Mouse (Mus musculus): ENCODE measurements at regions not wholly inside any gene's neighbourhood (a gene's known extent, or its start where the extent isn't known, plus 50 kb on each side); places are given as distances from the start of the nearest gene placed in this dataset.
A peak's percentile ranks its signal among the peaks of the same experiment; 100 is the strongest.

DNA sequence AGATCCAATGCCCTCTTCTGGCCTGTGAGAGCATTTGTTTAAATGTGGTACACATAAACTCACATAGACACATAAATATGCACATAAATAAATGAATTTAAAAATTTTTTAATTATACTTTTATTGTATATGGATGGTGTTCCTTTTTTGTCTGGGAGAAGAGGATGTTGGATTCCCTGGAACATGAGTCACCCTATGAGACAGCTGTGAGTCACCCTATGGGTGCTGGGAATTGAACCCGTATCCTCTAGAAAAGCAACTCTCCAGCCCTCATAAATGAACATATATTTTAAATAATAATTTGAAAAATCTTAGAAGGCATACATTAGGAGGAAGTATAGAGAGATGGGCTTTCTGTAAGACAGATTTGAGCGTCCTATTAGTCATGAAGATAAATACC lies 76.1 kb upstream of the Dynlt3 start:
- DNase-seq = no peak

DNA sequence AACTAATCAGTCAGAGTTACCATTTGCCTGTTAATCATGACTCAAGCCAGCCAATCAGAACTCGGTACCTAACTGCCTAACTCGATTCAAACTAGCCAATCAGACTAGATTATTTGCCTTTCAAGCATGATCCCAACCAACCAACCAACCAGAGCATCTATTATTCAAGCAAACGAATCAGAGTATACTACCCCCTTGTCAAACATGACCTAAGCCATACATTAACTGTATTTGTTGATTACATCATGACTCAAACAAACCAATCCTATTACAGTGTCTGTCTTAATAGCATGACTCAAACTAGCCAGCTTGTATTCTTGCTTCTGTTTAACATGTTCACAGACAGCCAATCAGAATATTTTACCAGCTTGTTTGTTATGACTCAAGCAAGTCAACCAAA lies 79.7 kb upstream of the Dynlt3 start:
- DNase-seq = no peak

DNA sequence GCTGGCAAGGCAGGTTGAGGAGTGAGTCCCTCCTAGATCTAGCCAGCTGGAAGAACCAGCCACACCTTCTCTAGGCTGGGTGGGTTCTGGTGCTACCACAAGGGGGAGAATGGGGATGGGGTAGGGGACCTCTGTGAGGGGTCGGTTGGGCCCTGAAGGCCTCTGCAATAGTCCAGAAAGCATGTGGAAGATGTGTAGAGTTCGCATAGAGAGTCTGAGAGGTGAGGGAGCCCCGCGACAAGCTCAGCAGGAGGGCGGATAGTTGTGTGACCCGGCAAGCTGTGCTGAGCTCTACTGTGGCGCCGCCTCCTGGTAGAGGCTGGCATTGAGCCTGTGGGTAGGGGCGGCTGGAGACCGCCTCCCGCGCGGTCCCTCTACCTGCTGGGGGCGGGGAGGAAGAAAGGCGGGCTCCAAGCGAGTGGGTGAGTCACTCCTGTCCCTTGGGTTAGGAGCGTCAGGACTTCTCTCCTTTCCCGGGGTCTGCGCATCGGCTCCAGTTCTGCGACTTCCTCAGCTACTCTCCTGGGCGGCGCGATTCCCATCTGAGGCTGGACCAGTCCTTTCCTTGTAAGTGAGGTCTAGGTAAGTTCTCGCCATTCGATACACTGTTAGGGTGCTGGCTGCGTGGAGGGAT lies 84.6 kb upstream of the Dynlt3 start:
- DNase-seq = peak; percentile 17

DNA sequence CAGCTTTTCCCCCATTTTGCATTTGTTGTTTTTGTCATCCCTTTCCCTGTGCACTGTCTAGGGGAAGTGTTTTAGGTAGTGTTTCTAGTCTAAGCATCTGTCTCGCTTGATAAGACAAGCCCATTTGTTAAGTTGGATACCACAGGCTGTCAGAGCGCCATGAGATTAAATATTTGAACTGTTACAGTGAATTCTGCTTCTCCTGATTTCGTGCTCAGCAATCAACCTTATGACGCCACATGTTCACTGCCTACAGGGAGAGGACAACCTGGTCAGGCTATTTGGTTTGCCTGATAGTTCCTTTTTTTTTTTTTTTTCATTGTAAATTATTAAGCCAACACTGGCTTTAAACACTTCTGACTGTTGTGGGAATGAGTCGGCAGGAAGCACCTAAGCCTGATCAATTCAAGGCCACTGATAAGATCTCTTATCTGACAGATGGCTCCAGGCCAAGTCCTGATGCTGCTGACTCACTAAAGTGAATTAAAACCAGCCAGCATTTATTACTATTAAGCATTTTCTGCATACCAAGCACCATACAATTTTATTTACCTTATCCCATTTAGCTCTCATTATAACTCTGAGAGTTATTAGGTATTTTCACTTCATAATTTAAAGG lies 90.3 kb upstream of the Dynlt3 start:
- no peak for DNase-seq

DNA sequence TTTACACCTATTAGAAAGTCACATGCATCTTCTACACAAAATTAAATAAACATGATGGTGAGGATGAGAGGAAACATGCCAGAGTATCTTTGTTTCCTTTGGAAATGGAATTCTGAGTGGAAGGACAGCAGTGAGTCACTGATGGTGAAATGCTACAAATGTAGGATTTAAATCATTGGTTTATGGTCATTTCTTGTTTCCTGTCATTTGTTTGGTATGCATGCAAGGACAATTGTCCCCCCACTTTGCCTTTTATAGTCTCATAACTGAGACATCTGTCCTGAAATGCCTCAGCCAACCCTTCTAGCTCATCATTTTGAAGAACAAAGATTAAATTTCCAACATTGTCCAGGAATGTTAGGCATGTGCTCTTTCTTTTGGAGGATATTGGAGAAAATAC lies 77.2 kb upstream of the Hypm start:
- DNase-seq = no peak

DNA sequence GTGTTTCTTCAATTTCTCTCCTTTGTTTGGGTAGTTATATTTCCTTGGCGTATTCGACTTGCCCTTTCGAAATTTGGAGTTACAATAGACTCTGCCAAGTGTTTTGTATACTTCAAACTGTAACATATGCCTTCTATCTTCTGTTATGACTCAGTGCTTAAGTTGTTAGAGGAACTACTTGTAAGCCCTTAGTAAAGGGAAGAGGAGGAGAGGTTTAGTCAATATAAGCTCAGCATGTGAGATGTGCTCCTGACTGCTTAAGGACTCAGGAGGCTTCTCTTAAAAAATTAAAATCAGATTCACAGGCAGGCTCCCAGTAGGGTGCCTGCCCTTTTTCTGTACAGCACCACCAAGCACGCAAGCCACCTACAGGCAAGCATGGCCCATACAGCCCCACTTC lies 69.2 kb upstream of the Hypm start:
- DNase-seq = no peak

DNA sequence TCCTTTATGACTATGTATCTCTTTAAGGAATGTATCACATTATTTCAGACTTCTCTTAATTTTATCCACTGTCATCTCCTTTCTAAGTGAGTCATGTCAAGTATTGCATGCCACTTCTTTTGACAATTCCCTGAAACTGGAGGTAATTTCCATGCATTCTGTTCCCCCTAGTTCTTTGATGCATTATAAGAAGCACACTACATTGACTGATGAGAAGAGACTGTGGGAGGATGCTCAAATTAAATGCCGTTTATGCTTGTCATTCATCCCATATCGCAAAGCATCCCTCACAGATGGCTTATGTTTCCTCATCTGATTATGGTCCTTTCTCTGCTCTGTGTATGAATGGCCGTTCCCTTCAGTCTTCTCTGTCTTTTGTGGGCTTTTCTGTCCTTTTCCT lies 57.2 kb upstream of the Hypm start:
- no peak for DNase-seq

All from gastrocnemius, postnatal 10 days (tissue).